Mouse (Mus musculus) heart, adult 2 months (tissue): ENCODE measurements around the gene Vill. TPM values are rescaled to one million over a fixed set of nuclear protein-coding genes. Genes with fewer than 3 reads are reported as not detected.

ENCODE experiments used
- DNase-seq, 2 experiments: peaks; one replicate each; pipeline ENCODE4 v3.0.0; 2021
- H3K27ac ChIP-seq: fragments of 200-600 bp; 2 replicates; pipeline ENCODE4 v1.8.1; 2022
- H3K27me3 ChIP-seq: fragments of 200-500 bp; 2 replicates; pipeline ENCODE4 v1.6.1; 2012; ENCODE audit warnings: mild to moderate bottlenecking, low read length, inconsistent platforms, mixed read lengths; ENCODE audit not compliant: control insufficient read depth, insufficient read depth
- H3K36me3 ChIP-seq: fragments of 200-500 bp; 2 replicates; pipeline ENCODE4 v1.6.1; 2012; ENCODE audit warnings: low read length, inconsistent platforms; ENCODE audit not compliant: control insufficient read depth, insufficient read depth
- H3K4me1 ChIP-seq: fragments of 200-500 bp; 2 replicates; pipeline ENCODE4 v1.6.1; 2011; ENCODE audit warnings: low read length; ENCODE audit not compliant: control insufficient read depth, insufficient read depth
- H3K4me3 ChIP-seq: fragments of 200-600 bp; 2 replicates; pipeline ENCODE4 v1.8.1; 2022
- H3K79me2 ChIP-seq: fragments of 200-500 bp; replicated peaks from 2 replicates; pipeline ENCODE4 v1.6.1; 2012; ENCODE audit warnings: mild to moderate bottlenecking, inconsistent platforms, low read length, moderate library complexity, mixed read lengths; ENCODE audit not compliant: control insufficient read depth, insufficient read depth
- H3K9ac ChIP-seq: fragments of 200-500 bp; 2 replicates; pipeline ENCODE4 v1.6.1; 2012; ENCODE audit warnings: low read depth, mild to moderate bottlenecking, control low read depth, inconsistent platforms, low read length, mixed read lengths
- CTCF ChIP-seq: fragments of 200-600 bp; IDR thresholded peaks from 2 replicates; pipeline ENCODE4 v1.8.1; 2022; ENCODE audit warnings: antibody characterized with exemption, mild to moderate bottlenecking, moderate library complexity
- EP300 ChIP-seq: fragments of 200-500 bp; IDR thresholded peaks from 2 replicates; pipeline ENCODE4 v1.6.1; 2011; ENCODE audit warnings: low read depth, low read length, control low read depth; ENCODE audit not compliant: insufficient read depth
- POLR2A ChIP-seq: fragments of 200-500 bp; IDR thresholded peaks from 2 replicates; pipeline ENCODE4 v1.6.1; 2011; ENCODE audit warnings: mild to moderate bottlenecking, low read depth, low read length, control low read depth; ENCODE audit not compliant: insufficient read depth
- WGBS: fragments of 180-500 bp; shearing (Covaris S2); methylation state at CpG from one replicate; pipeline ENCODE4 v1.1.7; 2018; 5-methylcytosine and 5-hydroxymethylcytosine counted together
- intact Hi-C: fragments of 180-260 bp; cut with DNase I; formaldehyde crosslinking; loops from one replicate; pipeline ENCODE4 v1.15.1; 2025
- polyA plus RNA-seq: library from polyadenylated mRNA; depleted of rRNA; stranded (reverse); fragments of >200 nt; gene quantifications from 2 replicates; pipeline ENCODE4 v1.2.3, GENCODE M21; 2012
- total RNA-seq, 2 experiments: library from RNA; stranded (reverse); gene quantifications; 2 replicates each; pipeline ENCODE4 v1.2.3; 2021

The Vill gene
- total and polyA plus RNA-seq, 3 experiments = 0.20 to 1.4 (median 0.34) TPM

DNA sequence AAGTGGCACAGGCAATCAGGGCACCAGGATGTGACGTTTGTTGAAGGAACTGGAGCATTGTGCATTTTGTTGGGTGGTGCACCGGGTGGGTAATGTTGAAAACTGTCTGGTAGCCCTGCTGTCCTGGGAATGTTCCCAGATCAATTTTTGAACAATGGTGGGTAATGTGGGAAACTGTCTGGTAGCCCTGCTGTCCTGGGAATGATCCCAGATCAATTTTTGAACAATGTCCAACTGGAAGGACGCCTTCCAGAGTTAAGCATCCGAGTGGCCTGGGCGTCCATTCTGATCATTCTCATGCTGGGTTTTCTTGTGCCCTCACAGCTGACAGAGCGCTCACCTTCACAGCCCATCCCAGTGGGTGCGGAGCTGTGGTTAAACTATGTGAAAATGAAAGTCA is 25.2 kb upstream of the Vill start:
- H3K4me1 ChIP-seq = peaks cover 7% of the 10 kb centered on the region
- no peak for DNase-seq
- no peaks in the 10 kb centered on the region for H3K79me2 ChIP-seq
- H3K27ac ChIP-seq = no peak overlapping the region
- intact Hi-C loops = loop anchor here (2.0 kb wide), 1 partner anchor 13 kb away; no protein-coding TSS in a partner anchor
- TF ChIP-seq CTCF (no peak), EP300 (no peak), POLR2A (no peak)
- 90% methylated on average over 7 of the region's 7 CpGs for WGBS
- no peaks in the 10 kb centered on the region for H3K27me3 ChIP-seq
- H3K36me3 ChIP-seq = no peaks in the 10 kb centered on the region
- H3K4me3 ChIP-seq = no peak overlapping the region
- H3K9ac ChIP-seq = no peak overlapping the region

DNA sequence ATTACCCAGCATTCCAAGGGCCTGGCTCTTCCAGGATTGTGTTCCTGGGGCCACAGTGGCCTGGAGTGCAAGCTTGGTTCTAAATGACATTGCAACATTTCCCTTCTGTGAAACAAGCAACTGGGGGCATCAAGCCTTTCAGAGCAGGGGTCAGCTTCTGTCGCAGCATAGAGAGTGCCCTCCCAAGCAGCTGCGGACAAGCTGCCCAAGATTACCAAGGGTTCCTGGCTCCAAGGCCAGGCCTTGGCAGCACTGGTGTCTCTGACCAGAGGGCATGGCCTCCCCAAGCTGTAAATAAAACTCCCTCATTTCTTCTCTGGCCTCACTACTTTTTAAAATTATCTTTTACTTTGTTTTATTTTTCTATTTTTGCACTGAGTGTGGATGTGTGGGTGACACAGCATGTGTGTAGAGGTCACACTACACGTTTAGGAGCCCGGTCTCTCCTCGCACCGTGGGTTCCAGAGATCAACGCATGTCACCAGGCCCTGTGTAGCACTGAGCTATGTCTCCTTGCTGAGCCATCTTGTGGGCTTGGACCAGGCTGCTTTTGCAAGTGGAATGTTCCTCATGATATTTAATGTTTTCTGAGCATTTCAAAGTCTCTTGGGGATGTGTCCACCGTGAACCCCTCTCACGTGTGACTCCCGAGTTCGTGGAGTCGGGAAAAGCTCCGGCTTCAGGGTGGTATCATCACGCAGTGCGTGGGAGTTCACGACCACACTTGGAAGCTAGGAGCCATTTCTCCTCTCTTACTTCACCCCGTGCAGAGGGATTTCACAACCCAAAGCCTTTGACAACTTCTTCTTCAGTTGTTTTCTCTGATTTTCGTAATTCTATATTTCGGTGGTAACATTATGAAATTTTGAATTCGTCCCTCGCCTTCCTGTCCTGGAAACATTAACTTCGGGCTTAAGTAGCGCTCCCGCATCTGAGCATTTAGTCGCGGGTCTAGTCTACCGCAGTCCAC is 24.1 kb upstream of the Vill start:
- intact Hi-C loops = loop anchor here (1.0 kb wide), 1 partner anchor 107 kb away; no protein-coding TSS in a partner anchor
- H3K27ac ChIP-seq = no peak overlapping the region
- whole genome bisulfite sequencing = 92% methylated on average over 27 of the region's 27 CpGs

DNA sequence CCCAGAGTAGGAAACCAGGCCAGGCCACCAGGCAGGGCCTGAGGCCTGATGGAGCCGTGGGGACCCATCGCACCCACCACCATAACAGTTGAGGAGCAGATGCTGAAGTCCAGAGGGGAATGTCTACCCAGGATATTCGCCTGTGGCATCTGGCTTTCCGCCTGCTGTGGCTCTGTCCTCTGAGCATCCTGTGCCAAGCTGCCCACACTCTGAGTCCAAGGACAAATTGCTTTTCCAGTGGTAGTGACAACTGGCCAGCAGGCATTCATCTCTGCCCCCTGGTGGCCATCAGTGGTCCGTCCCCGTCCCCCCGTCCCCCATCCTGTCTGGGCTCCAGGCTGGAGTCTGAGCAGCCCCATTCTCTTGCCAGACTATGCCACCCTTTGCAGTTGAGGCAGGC is 23.0 kb upstream of the Vill start:
- H3K27me3 ChIP-seq = no peaks in the 10 kb centered on the region
- no peak overlapping the region for H3K9ac ChIP-seq
- intact Hi-C loops = loop anchor here (1.0 kb wide), 1 partner anchor 108 kb away; no protein-coding TSS in a partner anchor
- no peaks in the 10 kb centered on the region for H3K79me2 ChIP-seq
- TF ChIP-seq EP300 (peak; percentile 62; the same call in 1 of the 2 replicates), CTCF (peak; percentile 91), POLR2A (no peak)
- H3K27ac ChIP-seq = peak overlapping the region; percentile 18; the same call in 1 of the 2 replicates
- H3K4me1 ChIP-seq = peaks cover 10% of the 10 kb centered on the region
- no peaks in the 10 kb centered on the region for H3K36me3 ChIP-seq
- H3K4me3 ChIP-seq = no peak overlapping the region
- WGBS = 38% methylated on average over 7 of the region's 7 CpGs
- peak; percentile 72 to 80 for DNase-seq

More for the DNA sequence above, 24.1 kb upstream of the Vill start:
- no peak for DNase-seq
- Histone ChIP-seq H3K36me3 (no peaks in the 10 kb centered on the region), H3K27me3 (no peaks in the 10 kb centered on the region), H3K4me3 (no peak overlapping the region), H3K9ac (no peak overlapping the region), H3K4me1 (peaks cover 10% of the 10 kb centered on the region), H3K79me2 (no peaks in the 10 kb centered on the region)
- no peak for TF ChIP-seq POLR2A
- no peak for TF ChIP-seq EP300
- TF ChIP-seq CTCF = no peak

DNA sequence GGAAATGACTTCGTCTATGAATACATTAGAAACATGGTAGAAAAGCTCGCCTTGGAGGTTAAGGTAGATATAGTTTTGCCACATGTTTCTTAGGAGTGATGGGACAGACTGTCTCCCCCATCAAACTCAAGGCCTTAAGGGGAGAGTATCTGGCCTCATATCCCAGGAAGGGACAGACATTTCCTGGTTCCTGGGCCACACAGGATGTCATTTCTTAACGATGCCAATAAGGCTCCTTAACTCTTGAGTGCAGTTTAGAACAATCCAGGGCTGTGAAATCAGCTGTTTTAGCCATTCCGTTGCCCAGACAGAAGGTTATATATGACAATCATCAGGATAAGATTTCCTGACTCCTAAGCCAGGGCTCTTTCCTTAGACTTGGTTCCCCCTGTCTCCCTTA is 21.5 kb upstream of the Vill start:
- WGBS = 52% methylated on average over 4 of the region's 4 CpGs

DNA sequence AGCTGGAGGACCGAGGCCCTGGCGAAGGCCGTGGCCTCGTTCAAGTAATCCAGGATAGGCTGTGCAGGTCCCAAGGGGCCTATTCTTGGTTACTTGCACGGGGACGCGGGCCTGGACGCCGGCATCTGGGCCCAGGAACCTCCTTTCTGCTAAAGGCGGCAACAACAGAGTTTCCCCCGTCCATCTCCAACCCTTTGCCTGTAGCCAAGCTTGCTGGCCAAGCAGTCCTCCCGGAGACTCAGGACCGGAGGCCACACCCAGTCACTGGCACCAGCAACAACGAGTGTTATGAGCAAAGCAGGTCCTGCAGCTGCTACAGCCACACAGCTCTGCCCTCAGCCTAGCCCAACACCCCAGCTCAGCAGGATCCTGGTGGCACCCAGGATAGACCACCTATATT is 20.8 kb upstream of the Vill start:
- TF ChIP-seq EP300 = no peak
- no peak; the same call in 1 of the 2 replicates for TF ChIP-seq POLR2A
- TF ChIP-seq CTCF = no peak
- Histone ChIP-seq H3K4me3 (peak overlapping the region; percentile 31; the same call in 1 of the 2 replicates), H3K79me2 (no peaks in the 10 kb centered on the region), H3K27ac (peak overlapping the region; percentile 91), H3K9ac (peak overlapping the region; percentile 51; the same call in 1 of the 2 replicates), H3K27me3 (no peaks in the 10 kb centered on the region), H3K4me1 (peaks cover 19% of the 10 kb centered on the region), H3K36me3 (no peaks in the 10 kb centered on the region)
- 31% methylated on average over 14 of the region's 14 CpGs for WGBS
- DNase-seq = peak; percentile 78 to 87
- intact Hi-C loops = loop anchor here (2.0 kb wide), 1 partner anchor 35 kb away; no protein-coding TSS in a partner anchor

More for the DNA sequence above, 21.5 kb upstream of the Vill start:
- no peaks in the 10 kb centered on the region for H3K79me2 ChIP-seq
- TF ChIP-seq CTCF = no peak
- no peak for TF ChIP-seq POLR2A
- TF ChIP-seq EP300 = no peak
- DNase-seq = no peak
- intact Hi-C loops = loop anchor here (2.0 kb wide), 1 partner anchor 36 kb away; no protein-coding TSS in a partner anchor
- peak overlapping the region; percentile 31; the same call in 1 of the 2 replicates for H3K4me3 ChIP-seq
- no peaks in the 10 kb centered on the region for H3K36me3 ChIP-seq
- H3K27me3 ChIP-seq = no peaks in the 10 kb centered on the region
- peaks cover 15% of the 10 kb centered on the region for H3K4me1 ChIP-seq
- no peak overlapping the region for H3K9ac ChIP-seq
- H3K27ac ChIP-seq = peak overlapping the region; percentile 91

DNA sequence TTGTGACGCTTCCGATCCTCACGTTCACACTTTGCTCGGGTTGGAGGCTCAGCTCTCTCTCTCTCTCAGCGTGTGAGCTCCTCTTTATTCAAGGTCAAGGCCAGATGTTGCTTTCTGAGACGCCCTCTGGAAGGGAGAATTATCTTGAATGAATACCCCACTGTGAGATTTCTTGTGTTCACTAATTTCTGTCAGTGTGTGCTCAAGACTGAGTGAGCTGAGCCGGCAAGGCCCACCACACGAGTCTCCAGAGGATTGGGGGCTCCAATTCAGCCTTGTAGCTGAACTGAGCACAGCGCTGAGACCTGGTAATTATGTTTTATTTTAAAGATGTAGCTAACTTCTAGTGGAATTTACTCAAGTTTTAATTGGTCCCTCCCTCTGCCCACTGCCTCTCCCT is 20.0 kb upstream of the Vill start:
- Histone ChIP-seq H3K27me3 (no peaks in the 10 kb centered on the region), H3K9ac (no peak overlapping the region), H3K27ac (peak overlapping the region; percentile 91), H3K36me3 (no peaks in the 10 kb centered on the region), H3K79me2 (no peaks in the 10 kb centered on the region), H3K4me3 (no peak overlapping the region), H3K4me1 (peaks cover 20% of the 10 kb centered on the region)
- no peak for TF ChIP-seq POLR2A
- no peak for TF ChIP-seq EP300
- TF ChIP-seq CTCF = no peak
- DNase-seq = no peak
- WGBS = 59% methylated on average over 9 of the region's 9 CpGs
- intact Hi-C loops = no loop called here
